Mouse (Mus musculus): ENCODE measurements around the gene Dek.

Gene Dek

DNA sequence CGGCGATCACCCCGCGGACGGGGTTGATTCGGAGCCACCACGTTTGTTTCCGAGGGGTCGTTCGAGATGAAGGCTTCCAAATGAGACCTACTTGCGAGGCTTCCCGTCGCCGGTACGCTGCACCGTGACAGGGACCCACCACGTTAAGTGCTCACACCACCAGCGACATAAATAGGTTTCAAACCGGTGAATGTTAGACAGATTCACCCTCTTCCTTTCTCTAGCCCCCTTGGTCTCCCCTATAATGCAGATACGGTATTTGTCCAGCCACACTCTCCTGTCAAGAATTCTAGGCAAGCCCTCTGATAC is 533 bp upstream of the Dek start:
- DNase-seq: no peak

DNA sequence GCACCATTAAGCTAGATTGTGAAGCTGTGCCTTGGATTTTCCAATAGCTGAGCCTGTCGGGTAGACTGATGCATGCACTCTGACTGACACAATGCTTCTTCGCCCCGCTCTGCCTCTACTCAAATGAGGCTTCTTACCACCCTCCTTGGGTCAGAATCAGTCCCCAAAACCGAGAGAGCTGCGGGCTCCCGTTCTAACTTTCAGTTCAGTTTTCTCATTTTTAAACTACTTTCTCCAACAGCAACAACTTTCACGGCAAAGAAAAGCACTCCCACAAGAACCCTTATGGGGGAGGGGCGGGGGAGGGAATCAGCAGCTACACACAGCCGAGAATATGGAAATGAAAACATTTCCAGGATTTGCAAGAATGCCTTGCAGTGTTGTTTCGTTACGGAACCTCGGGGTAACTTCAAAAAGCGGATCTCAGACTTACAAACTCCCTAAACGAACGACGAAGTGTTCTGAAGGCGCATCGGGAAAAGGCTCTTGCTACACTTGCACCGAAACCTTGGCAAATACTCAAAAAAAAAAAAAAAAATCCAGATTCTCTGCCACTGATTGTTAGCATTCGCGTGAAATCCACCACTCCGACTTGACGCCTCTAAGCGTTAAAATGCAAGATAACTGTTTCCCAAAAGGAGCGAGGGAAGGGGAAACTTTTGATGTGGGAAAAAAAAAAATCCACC is 1.0 kb downstream of the Dek start:
- peak; percentile 19 for DNase-seq

DNA sequence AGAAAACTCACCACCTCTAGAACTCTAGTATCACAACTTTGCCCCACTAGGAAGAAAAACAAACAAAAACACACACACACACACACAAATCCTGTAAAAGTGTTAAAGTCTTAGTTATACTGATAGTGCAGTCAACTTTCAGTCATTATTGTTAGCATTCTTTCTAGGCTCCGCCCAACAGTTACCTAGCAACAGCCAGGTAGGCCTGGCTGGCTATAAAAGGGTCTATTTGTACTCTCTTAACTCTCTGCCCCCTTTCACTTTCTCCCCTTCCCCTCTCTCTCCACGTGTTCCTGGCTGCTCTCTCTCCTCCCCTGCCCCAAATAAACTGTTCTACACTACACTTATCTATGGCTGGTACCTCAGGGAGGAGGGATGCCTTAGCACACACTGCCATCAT is 1.9 kb downstream of the Dek start:
- peak; percentile 20 for DNase-seq

DNA sequence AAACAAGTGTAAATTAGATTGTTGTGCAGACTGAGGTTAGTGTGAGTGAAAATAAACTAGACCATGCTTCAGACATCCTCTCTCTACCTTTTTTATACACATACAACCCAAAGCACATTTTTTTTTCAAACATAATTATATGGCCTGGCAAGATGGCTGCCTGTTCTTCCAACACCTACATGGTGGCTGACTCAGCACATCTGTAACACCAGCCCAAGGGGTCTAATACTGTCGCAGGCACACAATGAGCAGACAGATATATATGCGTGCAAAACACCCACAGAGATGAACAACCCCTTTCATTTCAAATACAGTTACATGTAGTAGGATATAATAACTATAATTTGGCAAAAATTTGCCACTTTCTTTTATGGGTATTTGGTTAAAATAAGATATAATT is 5.4 kb downstream of the Dek start:
- no peak for DNase-seq

DNA sequence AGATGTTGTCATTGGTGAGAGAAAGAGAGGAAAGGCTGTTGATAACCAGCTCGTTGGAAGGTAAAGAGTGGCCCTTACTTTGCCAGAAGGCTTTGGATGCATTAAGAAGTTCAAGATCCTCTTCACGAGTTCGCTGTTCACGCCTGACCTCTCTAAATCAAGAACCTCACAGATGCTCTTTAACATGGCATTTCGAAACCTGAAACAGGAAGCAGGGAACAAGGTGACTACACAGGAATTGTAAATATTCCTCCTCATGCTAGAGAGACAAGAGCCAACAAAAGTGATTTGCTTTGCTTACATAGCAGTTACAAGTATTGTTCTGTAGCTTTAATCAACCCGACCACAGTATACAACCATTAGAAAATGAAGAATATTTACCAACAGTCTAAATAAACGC is 6.7 kb downstream of the Dek start:
- DNase-seq: no peak

DNA sequence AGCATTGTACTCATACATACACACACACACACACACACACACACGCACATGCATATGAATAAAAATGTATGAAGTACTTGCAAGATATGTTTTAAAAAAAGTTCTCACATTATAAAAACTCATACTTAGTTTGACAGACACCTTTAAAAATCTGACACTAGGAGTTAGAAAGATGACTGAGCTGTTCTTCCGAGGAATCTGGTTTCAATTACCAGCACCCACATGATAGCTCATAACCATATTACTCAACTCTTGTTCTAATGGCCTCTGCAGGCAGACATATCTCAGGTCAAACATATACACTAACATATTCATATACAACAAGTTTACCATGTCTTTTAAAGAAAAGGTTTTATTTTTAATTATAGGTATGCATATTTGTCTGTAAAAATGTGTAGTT is 9.4 kb downstream of the Dek start:
- no peak for DNase-seq

DNA sequence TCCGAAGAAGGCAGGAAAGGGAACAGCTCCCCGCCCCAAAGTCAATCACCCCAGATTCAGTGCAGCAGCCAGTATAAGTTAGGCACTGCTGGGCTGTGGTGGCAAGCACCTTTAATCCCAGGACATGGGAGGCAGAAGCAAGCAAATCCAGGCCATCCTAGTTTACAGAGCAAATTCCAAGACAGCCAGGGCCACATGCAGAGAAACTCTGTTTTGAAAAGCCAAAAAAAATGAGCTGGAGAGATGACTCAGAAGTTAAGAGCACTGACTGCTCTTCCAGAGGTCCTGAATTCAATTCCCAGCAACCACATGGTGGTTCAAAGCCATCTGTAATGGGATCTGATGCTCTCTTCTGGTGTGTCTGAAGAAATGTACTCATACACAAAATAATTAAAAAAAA is 12.2 kb downstream of the Dek start:
- DNase-seq: no peak

DNA sequence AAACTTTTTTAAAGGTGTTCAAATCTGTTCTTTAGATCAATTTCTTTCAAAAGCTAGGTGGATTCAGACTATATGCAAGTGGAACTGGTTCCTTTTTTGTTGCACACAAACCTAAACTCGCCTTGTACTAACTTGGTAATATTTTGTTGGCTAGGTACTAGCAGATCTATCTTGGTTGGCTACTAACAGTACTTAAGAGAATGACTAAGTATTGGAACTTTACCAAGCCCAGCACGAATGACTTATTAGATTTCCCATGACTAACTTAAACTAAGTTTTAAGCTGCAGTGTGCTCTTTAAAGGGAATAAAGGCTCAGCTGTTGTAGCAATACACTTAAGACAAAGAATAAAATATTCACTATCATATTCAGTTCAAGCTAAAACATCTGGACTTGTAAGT is 16.7 kb downstream of the Dek start:
- no peak for DNase-seq

DNA sequence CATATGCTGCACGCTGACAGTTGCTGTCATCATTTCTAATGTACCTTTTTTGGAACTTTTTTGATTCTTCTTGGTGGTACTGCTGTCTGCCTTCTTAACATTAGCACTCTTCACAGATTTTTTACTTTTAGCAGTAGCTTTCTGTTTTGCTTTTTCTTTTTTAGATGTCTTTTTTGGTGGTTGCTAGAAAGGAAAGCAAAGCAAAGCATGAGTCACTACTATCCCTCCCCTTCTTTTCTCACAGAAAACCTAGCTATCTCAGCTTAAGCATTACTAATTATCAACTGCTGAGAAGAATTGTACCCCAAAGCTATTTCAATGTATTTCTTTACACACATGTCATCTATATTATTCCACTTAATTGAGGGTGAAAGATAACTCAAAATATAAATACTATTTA is 17.6 kb downstream of the Dek start:
- no peak for DNase-seq

DNA sequence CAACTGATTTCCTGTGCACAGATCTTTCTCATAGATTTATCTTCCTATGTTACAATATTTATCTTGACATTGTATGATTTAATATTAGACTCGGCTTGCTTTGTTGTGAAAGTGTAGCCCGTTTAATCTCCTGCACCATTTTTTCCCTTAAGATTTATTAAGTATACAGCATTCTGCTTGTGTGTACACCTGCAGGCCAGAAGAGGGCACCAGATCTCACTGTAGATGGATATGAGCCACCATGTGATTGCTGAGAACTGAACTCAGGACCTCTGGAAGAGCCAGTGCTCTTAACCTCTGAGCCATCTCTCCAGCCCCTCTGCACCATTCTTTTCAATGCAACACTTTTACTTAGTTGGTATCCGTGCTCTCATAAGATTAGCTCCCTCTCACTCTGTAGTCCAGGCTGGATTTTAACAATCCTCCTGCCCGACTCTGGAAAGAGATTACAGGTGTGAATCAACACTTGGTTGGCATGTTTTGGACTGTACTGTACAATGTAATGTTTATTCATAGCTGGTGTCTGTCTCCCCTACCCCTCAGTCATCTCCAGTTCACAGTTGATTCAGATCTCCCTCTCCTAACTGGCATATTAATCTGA is 25.0 kb downstream of the Dek start:
- DNase-seq: no peak

DNA sequence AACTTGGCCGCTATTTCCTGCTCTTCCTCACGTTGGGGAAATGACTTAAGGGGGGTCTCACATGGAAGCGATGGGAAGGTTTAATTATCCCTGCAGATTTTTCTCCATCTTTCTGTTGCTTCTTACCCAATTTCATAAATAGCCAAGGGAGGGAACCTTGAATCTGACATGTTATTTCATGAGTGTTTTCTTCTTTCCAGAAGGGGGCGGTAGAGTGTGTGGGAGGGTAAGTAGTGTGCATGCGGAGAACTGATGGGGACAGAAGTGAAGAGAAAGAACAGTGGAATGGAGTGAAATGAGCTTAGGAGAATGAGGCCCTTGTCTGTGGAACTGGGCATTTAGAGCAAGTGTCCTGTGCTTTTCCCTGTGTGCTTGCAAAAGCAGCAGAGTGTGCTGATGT is 27.2 kb downstream of the Dek start:
- no peak for DNase-seq

DNA sequence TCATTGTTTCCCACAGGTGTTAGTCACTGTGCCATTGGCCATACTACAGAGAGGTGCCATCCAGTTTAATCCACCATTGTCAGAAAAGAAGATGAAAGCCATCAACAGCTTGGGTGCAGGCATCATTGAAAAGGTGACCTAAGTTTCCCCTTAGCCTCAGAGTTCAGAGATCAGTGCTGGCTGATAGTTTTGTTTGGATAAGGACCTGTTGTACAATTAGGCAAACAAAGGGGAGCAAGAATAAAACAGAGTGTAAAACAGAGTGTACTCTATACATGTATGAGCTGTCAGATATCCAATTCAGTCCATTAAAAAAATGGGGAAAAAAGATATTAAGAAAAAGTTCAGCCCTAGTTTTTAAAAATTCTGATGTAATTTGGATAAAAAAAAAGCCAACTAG is 28.6 kb downstream of the Dek start:
- DNase-seq: no peak

DNA sequence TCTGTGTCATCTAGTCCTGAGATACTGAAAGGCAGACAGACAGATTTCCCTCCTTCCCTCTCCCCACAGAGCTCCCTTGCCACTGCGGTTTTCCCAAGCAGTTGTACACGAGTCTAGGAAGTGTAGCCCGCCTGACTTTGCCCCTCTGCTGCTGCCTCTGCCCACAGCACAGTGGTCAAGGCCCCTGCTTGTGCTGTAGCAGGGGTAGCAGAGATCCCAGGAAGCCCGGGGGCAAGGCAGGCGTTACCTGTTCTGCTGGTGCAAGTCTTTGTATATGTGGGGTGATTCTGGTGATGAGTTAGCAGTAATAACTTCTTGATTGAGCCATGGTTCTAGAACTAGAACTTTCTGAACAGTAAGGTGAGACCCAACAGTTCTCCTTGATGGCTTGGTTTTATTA is 29.8 kb downstream of the Dek start:
- no peak for DNase-seq

DNA sequence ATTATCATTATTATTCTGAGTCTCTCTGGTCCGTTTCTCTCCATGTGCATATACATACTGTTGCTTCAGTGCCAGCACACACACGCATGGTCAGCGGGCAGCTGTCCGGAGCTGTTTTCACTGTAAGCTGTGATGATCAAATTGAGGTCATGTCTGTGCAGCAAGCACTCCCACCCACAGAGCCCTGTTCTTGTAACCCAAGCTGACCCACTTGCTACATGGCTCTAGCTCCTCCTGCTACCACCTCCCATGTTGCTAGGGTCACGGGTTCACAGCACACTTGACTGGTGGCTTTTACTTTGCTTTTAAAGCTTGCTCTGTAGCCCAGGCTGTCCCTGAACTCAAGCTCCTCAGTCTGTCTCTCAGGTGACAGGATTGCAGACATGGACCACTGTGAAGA is 33.5 kb downstream of the Dek start:
- no peak for DNase-seq

DNA sequence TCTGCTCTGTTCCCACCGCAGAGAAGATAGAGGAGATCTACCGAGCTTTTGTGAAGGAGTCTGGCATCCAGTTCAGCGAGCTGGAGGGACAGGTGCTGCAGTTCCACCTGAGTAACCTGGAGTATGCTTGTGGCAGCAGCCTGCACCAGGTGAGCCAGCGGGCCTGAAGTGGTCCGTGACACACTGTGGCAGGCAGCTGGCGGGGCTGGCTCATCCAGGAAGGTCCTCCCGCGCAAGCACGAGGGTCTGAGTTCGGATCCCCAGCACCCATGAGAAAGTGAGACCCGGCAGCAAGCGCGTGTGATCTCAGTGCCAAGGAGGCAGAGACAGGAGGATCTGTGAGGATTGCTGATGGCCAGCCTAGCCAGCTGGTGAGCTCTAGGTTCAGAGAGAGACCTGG is 34.1 kb downstream of the Dek start:
- DNase-seq: no peak

DNA sequence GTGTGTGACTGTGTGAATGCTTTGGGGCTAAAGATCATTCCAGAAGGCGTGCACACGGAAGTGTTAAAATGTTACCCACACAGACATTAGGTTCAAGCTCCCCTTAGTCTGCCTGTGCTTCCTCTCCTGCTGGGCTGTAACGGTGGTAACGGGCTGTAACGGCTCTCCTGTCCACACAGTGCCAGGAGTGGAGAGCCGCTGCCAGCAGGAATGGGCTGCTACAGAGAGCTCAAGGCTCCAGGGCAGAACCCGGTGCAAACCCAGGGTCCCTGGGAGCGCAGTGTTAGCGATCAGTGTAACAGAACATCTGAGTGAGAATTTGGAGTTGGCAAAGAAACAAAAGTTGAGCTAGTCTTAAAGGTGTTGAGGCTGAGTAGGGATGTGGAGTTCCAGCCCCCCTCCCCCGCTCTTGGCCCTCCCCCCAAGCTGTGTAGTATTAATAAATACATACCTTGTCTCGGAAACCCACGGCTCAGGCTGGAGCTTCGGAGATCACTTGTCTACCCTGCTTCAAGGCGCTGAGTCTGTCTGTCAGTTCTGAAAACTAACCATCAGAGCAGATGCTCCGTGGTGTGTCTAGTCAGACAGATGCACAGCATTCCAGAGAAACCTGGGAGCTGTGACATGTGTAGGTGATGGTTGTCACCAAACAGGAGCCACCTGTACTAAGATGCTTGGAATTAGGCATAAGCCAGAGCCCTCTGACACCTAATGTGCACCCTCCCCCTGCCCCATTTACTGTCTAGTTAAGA is 35.5 kb downstream of the Dek start:
- no peak for DNase-seq

DNA sequence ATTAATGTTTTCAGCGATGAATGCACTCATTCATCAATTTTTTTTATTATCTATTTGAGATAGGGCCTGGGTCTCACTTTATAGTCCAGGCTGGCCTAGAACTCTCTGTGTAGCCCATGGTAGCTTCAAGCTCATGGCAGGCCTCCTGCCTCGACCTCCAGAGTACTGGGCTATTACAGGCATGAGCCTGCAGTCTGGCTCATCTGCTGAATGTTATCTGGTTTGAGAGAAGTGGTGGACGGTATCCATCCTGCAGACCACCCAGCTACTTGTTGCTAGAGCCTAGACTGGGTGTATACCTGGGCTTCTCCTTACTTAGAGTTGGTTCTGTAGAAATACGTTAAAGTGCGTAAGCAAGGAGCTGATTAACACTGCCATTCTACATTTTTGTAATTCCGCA is 39.0 kb downstream of the Dek start:
- no peak for DNase-seq

DNA sequence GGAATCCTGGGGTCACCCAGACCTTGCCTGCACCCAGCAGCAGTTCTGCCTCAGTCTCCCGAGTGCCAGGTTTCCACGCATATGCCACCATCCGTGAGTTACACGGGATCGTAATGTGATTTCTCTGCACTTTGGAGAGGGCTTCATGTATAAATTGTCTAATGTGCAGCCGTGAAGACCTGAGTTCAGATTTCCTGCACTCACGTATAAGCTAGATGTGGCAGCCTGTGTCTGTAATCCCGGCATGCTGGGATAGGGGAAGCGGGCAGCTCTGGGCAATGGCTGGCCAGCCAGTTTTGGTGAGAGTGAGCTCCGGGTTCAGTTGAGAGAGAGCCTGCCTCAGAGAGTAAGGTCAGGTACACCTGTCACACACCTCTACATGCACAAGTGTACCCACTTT is 39.5 kb downstream of the Dek start:
- no peak for DNase-seq

DNA sequence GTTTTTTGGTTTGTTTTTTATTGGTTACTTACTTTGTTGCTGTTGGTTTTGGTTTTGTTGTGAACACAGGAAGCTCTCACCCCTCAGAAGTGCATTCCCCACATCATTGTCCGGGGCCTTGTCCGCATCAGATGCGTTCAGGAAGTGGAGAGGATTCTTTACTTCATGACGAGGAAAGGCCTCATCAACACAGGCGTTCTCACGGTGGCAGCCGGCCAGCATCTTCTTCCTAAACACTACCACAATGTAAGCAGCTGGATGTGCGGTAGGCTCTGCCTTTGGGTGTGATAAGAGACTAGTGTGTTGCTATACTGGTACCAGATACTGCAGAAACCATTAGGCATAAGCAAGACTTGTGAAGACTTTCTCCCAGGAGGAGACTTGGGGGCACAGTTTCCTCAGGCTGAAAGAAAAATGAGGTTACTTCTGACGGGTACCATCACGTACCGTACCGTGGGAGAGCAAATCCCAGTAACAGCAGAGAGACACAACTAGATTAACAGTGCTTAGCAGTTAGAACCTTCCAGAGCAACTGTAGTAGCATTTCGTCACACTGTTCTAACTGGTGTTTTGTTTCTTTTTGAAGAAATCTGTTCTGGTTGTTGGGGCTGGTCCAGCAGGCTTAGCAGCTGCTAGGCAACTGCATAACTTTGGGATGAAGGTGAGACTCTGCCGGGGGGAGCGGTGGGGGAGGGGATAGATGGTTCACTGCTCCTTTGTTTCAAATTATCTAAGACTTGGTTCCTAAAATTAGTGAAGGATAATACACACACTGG is 41.8 kb downstream of the Dek start:
- no peak for DNase-seq

DNA sequence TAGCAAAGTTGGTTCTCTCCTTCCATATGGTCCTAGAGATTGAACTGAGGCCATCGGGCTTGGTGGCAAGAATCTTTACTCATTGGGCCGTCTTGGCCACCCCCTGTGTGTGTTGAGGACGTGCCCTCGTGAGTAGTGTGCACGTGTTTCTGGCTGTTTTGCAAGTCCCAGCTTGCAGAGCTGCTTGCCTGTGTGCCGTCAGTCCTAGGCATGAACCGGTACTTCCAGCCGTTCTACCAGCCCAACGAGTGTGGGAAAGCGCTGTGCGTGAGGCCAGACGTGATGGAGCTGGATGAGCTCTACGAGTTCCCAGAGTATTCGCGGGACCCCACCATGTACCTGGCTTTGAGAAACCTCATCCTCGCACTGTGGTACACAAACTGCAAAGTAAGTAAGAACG is 43.2 kb downstream of the Dek start:
- DNase-seq: no peak

DNA sequence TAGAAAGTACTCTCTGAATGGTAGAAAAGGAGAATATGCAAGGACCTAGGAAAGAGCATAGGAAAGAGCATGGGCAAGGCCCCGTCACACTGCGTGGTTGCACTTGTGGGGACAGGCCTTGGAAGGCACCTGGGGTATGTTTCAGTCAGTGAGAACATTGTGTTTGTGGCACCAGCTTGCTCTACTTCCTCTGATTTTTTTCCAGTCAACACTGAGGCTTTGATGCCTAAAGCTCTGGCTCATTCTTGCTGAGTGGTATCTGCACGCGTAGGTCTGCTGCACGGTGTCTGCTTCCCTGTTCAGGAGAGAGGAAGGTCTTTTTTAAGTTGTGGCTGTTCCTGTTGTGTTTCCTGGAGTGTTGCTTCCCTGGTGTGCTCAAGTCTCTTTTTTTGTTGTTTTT is 49.2 kb downstream of the Dek start:
- no peak for DNase-seq

DNA sequence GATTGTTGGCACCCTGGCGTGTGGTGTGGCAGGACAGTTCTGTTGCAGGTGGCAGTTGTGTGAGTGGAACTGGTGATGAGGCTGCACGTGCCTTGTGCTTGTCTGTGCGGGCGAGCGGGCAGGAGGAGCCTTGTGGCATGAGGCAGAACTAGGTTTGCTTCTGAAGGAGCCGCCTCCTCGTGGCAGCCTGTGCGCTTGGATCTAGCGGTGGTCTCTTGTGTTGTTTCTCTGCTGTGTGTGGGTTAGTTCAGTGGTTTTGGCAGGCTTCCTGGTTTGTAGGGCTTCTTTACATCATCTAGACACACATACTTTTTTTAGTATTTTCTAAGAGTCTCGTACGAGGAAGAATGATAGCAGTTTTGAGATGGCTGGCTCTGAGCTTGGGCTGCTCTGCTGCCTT is 49.9 kb downstream of the Dek start:
- DNase-seq: no peak

DNA sequence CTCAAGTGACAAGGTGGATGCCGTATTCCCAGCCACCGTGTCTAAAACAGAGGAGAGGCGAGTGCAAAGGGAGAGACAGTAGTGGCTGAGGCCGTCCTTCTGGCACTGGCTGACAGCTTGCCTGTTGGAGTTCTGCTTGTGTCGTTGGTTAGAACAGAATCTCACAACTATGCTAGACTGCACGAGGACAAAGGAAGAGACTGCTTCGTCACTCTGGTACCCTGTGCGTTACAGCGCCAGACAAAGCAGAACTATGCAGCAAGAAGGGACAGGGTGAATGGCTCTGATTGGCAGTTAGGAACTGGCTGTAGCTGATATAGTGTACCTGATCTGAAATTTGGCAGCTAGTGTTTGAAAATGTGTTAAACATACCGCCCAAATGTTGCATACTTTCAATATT is 52.0 kb downstream of the Dek start:
- no peak for DNase-seq

DNA sequence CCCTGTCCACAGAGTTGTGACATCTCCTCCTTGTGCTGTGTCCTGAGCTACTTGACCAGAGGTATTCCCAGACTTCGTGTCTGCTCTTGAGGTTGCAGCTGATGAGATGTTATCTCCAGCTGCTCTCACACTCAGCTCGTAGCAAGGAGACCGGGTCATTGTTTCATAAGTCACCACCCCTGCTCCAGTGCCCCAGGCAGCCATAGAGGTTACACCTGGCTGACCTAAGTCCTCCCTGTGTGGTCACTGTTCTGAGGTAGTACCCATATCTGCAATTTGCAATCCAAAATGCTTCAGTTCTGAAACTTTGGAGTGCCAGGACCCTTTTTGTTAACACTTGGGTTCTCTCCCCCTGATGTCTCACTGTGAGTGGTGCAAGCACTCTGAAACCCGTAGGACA is 56.0 kb downstream of the Dek start:
- DNase-seq: no peak
